Mouse (Mus musculus) kidney, postnatal 25 days (tissue): ENCODE data around the gene Nfya.

Experiments used
- DNase-seq, 2 experiments: peaks; one replicate each; pipeline ENCODE4 v3.0.0; 2021; ENCODE audit warnings: mixed read lengths in 2 of 2

The Nfya gene

DNA sequence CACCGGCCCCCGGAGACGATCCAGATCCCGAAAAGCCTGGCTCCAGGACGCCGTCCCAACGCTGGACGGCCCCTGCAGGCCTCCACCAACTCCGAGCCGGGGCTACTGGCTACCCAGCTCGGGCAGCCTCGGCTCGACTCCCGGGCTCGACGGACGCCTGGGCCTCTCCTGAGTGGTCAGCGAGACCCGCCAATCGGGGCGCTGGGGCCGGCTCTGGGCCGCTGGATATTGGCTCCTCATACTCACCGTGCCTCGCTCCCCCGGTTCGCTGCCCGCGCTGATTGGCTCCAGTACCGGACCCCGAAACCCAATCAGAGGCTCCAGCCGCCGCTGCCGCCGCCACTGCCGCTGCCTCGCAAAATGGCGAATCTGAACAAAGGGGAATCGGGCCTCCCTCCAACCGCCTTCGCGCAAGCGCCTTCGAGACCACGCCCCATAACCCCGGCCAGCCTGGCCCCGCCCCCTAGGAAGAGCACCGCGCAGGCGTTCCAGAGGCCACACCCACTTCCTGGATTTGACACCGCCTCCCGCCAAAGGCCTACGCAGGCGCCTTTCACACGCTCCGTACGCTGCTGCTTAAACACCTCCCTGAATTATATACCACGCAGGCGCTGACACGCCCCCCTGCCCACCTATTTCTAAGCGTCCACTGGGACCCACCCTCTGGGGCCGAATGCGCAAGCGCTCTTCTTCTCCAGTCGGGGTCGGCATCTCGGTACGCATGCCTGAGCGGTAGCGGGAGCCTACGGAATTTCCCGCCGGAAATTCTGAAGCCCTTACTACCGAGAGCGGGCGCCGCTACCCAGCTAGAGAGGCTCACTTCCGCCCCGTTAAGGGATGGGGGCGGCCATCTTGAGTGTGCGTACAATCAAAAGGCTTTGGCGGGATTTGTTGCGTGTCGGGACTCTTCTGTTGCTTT, at the start of gene Nfya, which contains the start of gene Oard1:
TSS of gene Nfya (minus strand) at position 527 of the 919 bp plus-strand sequence.
TSS of gene Oard1 (plus strand) at position 635 of the 919 bp plus-strand sequence.
- DNase-seq: peak; percentile 99 to 100

DNA sequence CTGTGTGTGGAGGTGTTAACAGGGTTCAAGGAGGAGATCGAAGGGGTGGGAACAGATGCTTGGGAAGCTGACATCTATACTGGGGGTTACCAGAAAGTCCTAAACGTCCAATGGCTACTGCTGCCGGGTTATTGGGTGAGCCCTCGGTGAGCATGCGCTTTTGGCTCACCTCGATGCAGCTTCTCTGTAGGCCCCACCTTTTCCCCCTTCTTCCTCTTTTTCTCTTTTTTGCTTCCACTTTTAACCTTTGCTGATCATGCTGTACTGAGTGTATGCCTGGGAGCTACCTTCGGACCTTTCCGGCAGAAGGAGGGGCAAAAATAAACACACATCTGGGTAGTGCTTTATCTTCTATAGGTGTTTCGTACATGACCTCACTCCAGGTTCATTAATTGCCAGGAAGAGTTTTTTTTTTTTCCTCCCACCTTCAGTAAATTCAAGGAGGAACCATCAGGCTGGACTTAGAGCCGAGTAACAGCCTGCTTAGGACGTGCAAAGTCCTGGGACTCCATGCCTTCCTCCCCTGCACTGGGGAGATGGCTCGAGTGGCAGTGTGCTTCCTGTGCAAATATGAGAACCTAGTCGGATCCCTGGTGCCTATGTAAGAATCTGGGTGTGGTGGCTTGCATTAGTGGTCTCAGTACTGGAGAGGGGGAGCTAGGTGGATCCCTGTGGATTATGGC, 48.4 kb upstream of the Nfya start:
- DNase-seq: no peak

DNA sequence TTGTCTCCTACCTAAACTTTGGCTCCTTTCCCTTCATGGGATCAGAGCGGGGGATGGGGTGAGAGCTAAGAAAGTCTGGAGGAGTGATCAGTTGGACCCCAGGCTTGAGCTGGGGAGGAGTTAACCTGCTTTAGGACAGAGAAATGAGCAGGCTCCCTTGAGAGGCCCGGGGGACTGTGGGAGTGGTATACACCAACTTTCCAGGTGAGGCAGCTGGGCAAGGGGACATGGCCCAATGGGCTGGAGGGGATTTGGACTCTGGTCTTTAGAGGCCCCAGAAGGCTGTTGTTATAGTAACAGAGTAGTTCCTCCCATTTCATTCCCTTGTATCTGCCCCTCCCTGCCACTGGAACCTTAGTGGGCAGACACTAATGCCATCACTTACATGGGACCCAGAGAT, 46.2 kb upstream of the Nfya start:
- no peak for DNase-seq

DNA sequence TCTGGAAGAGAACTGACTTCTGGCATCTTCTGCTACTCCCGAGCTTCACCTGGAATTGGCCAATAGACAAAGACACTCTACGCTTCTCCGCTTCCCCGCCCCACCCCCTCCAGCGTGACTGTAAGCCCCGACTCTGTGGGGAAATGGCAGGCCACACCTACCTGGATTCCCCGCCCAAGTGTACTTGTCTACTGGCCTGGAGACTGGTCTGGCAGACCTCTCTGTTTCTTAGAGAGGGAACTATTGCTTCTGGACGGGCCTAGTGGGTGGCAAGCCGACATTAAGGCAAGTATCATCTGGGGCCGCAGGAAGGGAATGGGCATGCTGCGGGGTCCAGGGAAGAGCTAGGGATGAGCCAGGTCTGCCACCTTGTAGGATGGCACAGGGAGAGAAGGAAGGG, 45.0 kb upstream of the Nfya start, which contains the start of gene Unc5cl:
TSS of gene Unc5cl (plus strand) at position 214 of the 400 bp plus-strand sequence.
- no peak for DNase-seq

DNA sequence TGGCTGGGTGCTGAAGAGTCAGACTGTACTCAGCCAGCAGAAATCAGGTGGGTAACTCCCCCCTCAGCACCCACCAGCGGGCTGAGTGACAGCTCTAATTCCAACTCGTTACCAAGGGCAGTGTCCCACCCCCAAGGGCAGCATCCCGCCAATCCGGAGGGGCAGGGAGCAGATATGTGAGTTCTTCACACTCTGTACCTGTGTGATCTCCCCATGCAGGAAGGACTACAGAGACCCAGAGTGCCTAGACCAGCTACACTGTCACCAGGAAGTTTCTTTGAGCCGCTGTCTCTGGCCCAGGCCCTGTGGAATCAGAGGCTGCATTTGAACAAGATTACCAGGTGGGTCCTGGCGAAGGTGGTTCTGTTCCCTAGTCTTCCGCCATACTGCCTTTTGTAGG, 44.5 kb upstream of the Nfya start:
- DNase-seq: no peak

DNA sequence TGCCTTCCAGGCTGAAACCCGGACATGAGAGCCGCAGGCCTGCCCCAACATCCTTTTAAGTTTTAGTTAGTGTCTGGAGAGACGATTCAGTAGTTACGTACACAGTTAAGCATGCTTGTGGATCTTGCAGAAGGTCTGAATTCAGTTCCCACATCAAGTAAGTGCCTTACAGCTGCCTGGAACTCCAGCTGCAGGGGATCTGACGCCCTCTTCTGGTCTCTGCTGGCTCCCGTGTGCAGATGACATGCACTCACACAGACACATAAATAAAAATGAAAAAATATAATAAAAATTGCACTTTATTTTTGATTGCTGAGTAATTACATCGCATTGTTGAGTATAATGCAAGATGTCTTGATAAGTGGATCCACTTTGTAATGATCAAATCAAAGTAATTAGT, 43.8 kb upstream of the Nfya start:
- DNase-seq: no peak

DNA sequence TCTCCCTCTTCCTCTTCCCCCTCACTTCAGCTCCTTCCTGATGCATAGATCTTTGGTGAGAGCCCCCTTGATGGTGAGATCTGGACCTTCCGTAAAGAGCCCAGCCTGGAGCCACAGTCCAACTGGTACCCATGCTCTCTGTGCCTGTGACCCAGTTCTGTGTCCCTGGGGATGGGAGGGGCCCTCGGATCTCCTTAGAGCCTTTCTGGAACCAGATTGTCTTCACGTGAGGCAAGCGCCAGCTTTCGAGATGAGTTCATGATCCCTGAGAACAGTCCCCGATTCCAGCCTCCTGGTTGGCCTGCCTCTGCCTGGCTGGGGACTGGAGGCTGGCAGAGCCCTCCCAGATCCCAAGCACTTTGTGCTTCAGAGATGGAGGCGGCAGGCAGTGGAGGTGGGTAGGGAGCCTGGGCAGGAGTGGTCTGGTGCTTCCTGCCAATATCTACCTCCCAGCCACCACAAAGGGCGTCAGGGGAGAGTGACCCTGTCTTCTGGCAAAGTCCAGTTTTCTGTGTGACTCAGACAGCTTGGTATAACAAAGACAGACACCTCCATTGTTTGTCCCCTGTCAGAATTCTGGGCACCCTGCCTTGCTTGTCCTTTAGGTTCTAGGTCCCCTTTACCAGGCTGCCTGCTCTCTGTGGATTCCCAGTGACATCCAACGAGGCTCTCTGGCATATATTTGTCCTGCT, 42.2 kb upstream of the Nfya start:
- no peak for DNase-seq

DNA sequence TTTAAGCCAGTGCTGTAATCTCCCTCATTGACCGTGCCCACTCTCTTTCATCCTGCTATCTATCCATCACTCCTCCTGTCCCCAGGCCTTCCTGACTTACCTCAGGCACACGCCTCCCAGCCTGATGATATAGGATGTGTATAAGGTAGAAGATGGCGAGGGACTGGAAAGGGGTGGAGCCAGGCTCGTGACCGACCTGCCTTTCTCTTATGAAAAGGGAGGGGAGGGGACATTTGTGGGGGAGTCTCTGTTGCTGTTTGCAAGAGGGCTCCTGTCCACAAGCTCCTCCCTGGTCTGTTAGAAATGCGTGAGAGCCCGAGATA, 41.6 kb upstream of the Nfya start, which contains the start of gene Tspo2:
TSS of gene Tspo2 (minus strand) at position 170 of the 323 bp plus-strand sequence.
- no peak for DNase-seq

DNA sequence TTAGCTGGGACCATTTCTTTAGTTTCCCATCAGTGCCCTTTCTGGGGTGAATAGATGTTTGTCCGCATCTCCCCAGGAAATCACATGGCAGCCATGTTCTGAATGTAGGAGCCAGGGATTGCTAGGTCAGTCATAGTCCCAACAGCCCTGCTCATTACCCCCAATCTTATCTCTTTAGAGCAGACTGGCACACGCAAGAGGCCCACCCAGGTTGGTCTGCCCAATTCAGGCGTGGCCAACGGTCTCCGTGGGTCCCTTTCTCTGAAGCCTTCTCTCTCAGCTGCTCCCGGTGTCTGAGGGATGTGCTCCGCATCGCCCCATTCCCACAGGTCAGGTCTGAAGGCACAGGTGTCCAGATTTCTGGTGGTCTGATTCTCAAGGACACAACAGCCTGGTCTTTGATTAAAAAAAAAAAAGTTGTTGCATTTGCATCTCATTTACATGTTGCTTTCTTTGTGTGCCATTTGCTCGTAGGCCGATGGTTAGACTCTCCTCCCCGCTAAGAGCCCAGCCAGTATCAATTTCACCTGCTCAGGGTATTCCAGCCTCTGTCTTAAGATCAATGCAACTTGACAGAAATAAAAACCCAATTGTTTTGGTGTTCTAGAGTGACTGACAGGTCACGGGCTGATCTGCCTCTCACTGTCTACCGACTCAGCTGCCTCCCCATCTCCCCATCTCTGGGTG, 41.1 kb upstream of the Nfya start:
- no peak for DNase-seq

DNA sequence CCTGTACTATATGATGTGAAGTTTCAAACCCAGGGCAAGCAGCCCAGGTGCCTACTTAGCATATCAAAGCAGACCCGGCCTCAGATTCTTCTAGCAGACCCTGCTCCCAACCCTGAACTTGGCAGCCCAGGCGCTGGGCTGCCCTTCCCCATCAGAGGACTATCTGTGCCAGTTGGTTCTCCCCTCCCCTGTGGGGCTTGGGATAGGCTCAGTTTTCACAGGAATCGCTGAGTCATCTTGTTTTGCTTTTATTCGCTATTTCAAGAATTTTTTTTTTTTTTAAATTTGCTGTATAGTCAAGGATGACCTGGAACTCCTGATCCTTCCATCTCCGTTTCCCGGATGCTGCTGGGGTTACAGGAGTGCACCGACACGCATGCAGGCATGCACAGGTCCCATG, 38.0 kb upstream of the Nfya start:
- DNase-seq: no peak

DNA sequence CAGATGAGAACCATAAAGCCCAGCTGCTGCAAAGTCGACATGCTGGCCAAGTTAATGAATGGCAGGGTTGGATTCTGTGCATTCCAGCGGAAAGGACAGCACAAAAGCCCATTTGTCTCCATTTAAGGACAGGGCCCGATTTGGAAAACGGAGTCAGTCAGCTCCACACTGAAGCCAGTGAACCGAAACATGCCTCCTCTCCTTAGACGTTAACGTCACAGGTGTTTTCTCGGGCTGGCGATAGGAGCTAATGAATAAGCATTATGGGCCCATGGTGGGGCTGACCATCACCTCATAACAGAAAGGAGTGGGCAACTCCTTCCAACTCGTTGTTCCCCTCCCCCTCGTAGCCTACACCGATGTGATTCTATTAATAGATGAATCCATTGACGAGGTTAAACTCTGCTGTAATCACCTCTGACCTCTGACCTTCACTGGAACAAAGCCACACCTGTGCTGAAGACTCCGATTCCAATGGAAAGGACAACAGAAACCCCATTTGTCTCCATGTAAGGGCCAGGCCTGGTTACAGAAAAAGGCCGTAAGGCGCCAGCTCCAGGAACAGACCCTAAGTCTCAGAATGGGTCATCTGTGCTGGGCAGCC, 33.9 kb upstream of the Nfya start:
- peak; percentile 63 to 79 for DNase-seq

DNA sequence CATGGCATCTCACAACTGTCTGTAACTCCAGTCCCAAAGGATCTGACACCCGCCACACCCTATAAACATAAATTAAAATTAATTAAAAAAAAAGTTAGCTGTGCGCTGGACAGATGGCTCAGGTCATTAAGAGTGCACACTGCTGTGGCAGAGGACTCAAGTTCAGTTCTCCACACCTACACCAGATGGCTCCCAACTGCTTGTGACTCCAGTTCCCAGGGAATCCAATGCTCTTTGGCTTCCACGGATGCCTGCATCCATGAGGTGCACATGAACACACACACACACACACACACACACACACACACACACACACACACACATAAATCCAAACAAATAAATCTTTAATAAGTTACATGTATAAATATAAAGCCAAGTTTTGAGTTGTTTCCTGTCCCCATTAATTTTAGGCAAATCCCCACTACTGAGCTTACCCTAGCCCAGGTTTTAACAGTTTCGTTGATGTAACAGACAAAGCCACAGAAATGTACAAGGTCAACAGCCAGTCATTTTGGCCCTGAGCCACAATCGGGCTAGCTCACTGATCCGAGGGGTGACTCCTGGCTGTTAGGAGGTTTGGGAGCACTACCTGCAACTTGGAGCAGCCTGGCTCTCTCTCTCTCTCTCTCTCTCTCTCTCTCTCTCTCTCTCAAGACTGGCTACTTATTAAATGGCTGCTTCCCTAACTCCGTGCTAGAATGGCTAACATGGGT, 33.2 kb upstream of the Nfya start:
- peak; percentile 71 to 82 for DNase-seq

DNA sequence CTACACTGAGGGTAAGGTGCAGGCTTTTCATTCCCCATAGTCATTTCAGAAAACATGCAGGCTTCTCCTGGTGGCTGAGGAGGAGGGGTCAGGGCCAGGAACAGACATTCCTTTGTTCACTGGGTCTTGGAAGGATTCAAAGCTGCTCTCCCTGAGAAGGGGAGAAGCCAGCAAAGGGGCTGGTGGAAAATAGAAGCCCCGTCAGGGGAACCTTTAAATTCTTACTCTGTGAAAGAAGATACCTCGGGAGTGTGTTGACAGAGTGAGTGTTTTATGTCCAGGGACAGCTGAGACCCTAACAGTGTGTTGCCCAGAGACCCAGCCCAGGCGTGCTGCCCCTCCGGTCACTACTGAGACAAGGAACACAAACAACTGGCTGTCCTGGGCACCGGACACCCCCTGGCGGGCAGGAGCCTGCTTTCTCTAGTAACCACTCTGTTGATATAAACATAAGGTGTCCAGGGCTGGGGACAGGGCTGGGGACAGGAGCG, 27.8 kb upstream of the Nfya start:
- peak in 1 of 2 experiments; percentile 32 for DNase-seq

DNA sequence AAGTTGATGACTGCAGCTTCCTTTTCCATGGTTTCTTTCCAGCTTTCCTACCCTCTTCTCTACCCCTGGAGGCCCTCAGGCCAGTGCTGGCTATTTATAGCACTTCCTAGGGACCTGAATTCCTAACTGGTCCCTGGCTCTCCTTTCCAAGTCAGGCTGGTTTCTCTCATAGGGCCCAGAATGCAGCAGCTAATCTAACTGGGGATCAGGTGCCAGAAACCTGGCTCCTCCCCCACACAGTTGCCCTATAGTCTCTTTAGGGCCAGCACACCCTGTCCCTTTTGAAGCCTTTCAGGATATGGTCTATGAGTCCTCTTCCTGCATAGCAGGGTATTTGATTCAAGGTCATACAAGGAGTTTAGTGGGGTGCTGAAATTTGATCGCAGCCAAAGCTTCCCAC, 26.8 kb upstream of the Nfya start:
- DNase-seq: peak; percentile 32 to 69

DNA sequence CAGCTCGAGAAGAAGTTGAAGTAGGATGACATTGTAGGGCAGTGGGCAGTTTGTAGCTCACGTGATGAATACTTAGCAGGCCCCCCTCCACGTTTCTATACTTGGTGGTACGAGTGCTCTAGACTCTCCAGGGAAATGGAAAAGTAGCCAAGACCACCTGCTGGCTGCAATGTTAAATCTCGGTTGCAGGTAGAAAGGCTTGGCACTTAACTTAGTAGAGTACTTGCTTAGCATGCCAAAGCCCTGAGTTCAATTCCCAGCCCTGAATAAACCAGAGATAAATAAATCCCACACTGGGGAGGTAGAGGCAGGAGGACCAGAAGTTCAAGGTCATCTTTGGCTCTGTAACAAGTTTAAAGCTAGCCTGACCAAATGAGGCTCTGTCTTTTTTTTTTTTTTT, 24.8 kb upstream of the Nfya start:
- no peak for DNase-seq

DNA sequence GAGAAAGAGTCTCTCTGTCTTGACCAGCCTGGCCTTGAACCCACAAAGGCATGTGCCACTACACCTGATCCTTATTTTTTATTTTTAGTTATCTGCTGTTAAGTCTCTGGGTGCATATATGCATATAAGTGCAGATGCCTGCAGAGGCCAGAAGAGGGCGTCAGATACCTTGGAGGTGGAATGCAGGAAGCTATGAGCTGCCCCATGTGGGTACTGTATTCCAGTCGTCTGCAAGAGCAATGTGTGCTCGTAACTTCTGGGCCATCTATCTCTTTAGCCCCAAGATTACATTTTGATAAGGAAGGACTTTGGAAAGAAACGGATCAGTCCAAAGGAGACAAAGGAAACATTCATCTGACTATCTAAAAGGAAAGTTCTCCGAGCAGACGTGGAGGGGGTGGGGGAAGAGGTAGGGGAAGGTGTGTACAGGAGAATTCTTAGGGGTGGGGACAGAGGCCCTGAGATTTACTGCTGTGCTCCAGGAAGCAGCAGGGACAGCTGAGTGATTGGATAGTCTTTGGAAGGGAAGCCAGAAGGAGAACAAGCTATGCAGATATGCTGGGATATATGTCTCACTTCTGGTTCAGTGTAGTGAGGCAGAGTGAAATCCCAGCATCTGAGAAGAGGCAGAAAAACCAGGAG, 24.1 kb upstream of the Nfya start:
- DNase-seq: no peak

DNA sequence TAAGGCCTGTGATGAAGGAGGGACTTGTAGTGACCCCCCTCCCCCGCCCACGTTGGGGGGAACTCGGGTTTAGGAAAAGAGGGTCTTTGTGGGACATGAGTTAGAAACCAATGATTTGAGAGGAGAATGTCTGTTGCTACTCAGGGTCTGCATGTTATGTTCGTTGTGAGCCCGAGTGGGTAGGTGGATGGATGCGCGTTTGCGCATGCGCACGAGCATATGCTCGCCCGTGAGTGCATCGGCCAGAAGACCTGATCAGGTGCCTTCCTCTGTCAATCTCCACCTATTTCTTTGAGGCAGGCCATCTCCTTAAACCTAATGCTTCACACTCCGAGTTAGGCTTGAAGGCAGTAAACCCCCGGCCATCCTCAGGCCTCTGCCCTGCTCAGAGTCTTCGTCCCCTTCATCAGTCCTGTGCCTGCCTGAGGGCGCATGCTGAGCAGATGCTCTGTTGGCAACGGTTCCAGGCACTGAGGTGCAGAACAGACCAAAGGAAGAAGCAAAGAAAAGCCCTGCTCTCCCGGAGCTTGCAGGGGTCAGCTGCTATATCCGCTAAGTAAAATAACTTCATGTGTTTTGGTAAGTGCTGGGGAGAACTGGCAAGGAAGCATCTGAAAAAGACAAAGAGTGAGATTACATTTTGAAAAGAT, 23.4 kb upstream of the Nfya start:
- no peak for DNase-seq

DNA sequence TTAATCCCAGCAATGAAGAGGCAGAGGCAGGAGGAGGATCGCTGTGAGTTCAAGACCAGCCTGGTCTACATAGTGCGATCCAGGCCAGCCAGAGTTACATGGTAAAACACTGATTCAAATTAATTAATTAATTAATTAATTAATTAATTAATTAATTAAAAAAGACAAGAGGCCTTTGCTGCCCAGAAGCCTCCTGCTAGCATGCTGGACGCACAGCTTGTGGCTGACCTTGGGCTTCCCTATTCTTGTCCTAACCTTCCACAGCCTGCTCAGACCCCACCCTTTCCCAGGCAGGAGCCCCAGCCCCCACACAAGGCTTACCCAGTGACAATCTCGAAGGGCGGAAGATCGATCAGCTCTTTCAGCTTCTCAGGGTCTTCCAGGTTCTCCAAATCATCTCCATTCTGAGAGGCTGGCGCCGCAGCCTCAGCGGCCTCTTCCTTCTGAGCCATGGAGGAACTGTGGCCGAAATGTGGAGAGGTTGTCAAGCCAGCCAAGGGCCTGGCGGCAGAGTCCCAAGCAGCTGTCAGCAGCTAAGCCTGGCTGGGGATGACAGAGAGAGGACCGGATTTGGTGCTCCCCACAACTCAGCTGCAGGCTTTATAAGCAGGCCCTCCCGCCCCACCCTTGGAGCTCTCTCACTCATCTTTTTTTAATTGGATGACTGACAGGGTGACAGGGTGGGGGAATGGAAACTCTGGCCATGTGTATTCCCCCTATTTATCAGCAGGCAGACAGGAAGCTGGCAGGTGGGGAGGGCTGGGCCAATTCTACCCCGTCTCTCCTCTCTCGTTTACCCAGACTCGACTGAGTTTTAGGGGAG, 22.7 kb upstream of the Nfya start, which contains the start of gene Apobec2:
TSS of gene Apobec2 (minus strand) at position 773 of the 823 bp plus-strand sequence.
- DNase-seq: no peak

DNA sequence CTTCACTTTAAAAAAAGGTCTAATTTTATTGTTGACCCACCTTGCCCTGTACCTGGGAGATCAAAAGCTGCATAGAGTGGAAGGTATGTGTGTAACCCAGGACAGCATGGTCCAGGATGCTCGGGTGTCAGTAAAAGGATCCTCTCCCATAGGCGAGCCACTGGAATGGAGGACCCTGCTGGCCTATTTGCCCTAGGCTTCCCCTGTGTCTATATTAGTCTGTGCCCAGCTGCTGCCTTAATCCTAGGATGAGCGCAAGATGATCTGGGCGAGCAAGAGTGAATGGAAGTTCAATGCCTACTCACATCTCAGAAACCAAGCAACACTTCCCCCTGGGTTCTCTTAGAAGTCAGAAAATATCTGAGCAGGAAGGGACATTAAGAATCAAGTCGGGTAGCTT, 21.3 kb upstream of the Nfya start:
- no peak for DNase-seq
